Mouse (Mus musculus) ES-CJ7 (cell line): ENCODE results near the gene Abcc4.

Source experiments
- DNase-seq: peaks from one replicate; pipeline ENCODE4 v3.0.0; 2011; ENCODE audit warnings: low read depth, low spot score

Abcc4 gene

GRCm38 (mm10) chr14:118506591-118507146 is 199.3 kb downstream of the Abcc4 start:
- no peak for DNase-seq

DNA sequence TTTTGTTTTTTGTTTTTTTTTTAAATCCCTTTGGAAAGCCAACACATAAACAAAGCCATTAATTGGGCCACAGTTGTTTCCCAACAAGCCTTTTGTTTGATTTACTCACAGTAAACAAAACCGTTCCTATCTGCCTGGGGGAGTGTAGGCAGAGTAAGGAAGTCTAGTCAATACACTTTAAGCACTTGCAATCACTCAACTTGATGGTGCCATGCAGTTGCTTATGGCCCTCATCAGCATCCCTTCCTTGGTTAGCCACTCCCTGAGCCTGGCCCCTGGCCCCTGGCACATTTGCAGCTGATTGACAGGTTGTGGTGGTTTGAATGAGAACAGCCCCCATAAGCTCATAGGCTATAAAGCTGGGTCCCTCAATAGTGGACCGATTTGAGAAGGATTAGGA is 209.3 kb downstream of the Abcc4 start:
- DNase-seq: peak; percentile 30

- DNase-seq: no peak
Observed at GRCm38 (mm10) chr14:118495458-118495857, 210.6 kb downstream of the Abcc4 start.

DNA sequence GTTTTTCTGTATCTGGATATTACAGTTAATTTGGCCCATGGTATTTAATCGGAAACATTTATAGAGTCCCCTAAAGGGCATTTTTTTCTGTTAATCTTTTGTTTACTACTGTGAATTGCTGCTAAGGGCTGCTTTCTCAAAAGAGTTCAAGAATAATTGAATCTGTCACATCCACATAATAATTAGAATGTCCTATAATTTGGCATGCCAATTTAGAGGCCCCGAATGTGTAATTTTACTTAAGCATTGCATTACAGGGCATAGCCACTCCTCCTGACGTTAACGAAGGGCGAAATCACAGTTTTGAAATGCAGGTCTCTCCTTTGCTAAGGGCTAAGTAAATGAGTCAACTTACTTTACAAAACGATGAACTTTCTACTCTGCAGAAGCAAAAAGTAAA is 214.3 kb downstream of the Abcc4 start:
- no peak for DNase-seq

DNA sequence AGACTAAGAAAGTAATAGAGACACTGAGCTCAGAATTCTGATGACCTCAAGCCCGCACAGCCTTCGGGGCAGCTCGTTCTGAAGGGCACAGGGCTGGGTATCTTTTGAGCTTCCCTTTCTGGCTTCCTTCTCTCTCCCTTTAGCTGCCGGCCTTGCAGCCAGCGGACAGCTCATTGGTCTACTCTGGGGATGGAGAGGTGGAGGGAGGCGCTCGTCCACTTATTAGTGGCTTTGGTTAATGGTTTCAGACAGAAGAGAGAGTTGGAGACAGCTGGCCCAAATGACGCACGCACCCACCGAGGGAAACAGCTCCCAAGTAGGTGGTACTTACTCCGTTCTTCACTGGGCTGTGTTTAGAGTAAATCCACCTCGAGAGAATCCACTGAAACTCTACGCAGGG is 214.7 kb downstream of the Abcc4 start:
- no peak for DNase-seq

DNA sequence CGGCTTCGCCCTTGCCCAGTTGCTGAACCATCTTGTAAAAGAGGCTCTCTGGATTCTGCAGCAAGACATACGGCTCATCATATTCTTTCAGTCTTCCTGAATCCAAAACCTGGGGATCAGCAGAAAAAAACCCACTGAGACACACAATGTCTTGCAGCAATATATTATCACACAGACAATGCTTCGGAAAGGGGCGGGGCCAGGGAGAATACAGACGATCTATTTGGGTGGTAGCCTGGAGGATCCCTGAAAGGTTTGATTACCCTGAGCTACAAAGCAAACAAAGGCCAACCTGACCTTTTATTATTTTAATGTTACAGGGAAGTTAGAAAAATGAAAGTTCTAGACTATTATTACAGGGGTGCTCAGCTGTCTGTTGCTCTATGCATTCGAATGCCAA is 215.5 kb downstream of the Abcc4 start:
- DNase-seq: no peak

- no peak for DNase-seq
Observed at GRCm38 (mm10) chr14:118486349-118486748, 219.7 kb downstream of the Abcc4 start.

- DNase-seq: peak; percentile 36
Observed at GRCm38 (mm10) chr14:118485646-118486045, 220.4 kb downstream of the Abcc4 start.

DNA sequence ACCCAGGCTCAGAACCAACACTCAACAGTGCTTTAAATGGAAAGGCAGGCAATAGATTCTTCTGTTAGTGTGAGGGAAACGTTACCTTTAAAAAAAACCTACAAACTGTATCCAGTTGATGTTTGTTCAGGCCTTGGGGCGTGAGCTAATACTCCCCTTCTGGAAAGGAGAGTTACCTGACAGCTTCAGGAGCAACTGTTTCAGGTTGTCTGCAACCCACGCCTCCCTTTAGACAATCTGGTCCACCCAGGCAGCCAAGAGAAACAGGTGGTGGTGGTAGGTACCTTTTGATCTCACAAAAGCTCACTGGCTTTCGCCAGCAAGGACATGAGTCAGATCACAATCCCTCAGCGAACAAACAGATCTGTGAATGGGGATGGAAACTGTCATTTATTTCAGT is 223.7 kb downstream of the Abcc4 start:
- no peak for DNase-seq

- no peak for DNase-seq
Observed at GRCm38 (mm10) chr14:118481779-118482178, 224.2 kb downstream of the Abcc4 start.

DNA sequence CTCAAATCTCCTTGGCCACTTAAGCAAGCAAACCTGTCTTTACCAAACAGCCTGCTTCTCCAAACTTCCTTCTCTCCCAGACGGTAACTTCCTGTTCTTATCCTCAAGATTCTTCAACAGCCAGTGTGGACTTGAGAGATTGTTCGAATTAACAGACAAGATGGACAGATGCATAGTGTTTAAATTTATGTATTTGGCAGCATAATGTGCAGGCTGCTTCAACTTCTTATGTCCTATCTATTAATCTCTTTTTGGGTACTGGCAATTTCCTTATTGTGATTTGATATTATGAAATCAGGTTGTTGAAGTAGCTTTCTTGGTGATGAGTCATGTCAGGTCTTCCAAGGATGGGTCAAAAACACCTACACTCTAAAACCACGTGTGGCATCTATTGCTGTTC is 229.7 kb downstream of the Abcc4 start:
- no peak for DNase-seq

GRCm38 (mm10) chr14:118475100-118475454 is 230.9 kb downstream of the Abcc4 start:
- no peak for DNase-seq

- peak; percentile 78 for DNase-seq
Observed at GRCm38 (mm10) chr14:118474226-118475099, 231.6 kb downstream of the Abcc4 start.

DNA sequence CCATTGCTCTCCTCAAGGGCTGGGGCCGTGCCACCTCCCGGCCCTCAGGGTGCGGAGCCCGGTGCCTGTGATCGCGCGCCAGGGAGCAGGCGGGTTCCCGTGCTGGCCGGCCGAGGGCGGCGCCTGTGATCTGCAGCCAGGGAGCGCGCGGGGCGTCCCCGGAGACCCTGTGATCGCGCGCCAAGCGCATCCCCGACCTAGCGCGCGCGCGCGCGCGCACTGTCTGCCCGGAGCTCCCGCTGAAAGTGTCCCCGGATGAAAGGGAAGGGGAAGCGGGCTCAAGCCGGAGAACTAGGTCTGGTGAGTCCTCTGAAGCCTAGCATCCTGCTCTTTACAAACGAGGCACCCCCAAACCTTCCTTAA is 232.2 kb downstream of the Abcc4 start:
- peak; percentile 71 for DNase-seq

GRCm38 (mm10) chr14:118473188-118473830 is 232.7 kb downstream of the Abcc4 start:
- peak; percentile 20 for DNase-seq

DNA sequence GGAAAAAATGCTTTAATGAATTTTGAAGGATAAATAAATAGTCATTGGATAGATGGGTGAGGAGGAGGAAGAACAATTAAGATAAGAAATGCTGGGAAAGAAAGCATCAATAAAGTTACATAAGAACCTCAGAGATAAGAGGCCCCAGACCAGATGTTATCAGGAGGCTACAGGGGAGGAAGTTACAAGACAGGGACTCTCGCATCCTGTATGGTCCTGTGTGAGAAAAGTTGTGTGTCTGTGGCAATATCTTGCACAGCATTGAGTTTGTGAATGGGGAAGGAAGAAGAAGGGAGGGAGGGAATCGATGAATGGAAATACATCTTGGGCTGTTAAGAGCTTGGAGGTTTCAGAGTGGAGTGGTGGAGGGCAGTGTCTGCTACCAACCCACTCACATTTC is 240.7 kb downstream of the Abcc4 start:
- no peak for DNase-seq

DNA sequence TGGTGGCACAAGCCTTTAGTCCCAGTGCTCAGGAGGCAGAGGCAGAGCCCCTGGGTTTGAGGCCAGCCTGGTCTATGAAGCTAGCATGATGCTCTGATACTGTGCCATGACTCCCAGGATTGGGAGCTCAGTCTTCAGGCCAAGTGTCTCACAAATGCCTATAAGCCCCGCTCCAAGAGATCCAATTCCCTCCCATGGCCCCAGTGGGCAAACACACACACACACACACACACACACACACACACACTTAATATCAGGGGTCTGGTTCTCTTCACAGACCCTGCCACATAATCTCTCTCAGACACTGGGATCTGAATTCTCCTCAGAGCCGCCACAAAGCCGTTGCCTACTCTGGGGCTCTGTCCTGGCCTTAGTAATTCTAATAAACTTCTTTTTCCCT is 241.6 kb downstream of the Abcc4 start:
- no peak for DNase-seq

DNA sequence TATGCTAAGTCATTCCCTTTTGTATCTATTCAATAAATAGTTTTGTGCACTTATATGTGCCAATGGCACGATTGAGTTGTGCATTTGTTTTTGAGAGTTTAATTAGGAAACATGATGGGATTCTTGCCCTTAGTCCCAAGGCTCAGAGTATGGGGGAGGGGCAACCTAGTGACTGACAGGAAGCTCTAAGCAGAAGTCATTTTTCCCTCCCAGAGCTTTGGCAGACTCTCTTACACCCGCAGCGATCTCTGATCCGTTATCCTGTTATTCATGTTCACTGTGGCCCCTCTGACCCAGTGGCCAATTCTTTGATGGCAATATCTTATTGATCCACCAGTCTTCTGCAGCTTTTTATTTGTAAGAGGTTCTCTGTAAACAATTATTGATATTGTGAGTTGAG is 253.4 kb downstream of the Abcc4 start:
- no peak for DNase-seq

GRCm38 (mm10) chr14:118440155-118440554 is 265.9 kb downstream of the Abcc4 start:
- DNase-seq: no peak

DNA sequence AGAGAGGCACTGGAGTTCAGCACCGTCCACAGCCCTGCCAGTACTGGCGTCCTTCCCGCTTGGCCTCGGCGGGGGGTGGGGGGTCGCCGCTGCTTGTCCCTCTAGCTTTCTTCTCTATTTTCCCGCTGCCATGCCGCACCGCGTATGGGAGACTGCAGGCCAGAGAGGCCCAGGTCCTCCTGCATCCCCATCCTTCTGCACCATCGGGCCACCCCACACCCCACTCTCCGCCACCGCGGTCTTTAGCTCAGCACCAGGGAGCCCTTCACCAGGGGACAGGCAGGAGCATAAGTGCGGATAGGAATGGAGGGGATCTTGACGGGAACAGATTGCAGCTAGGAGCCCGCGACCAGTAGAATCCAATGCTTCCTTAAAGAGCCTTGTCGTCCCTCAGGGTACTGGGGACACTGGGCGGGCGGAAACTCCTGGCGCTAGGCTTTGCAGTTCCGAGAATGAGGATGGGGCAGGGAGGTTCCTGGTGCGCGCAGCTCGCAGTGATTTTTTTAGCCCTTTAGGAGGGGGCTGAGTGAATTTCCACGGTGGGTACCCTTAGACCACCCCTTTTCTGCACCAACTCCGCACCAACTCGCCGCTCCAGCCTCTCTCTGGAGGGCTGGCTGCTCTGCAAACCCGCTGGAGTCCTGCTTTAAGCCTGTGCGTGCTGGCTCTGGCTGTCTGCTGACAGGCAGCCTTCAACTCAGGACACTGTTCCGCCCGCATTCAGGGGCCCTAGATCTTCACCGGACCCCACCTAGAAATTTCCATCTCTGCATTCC is 268.7 kb downstream of the Abcc4 start:
- peak; percentile 51 for DNase-seq

DNA sequence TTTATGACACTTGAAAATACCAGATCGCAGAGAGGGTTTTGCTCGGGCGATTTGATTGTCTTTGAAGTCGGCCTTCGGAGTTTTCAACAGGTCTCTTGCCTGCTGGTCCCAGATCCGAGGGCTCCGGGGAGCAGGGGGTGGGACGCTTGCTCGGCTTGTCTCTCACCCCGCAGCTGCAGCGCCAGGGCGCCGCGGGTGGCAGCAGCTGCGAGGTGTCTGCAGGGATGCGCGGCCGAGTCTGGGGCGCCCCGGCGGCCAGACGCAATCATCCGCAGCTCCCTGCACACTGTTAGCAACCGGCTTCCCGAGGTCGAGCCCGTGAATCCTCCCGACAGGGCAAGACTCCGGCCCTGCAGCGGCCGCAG is 269.2 kb downstream of the Abcc4 start:
- DNase-seq: peak; percentile 46

DNA sequence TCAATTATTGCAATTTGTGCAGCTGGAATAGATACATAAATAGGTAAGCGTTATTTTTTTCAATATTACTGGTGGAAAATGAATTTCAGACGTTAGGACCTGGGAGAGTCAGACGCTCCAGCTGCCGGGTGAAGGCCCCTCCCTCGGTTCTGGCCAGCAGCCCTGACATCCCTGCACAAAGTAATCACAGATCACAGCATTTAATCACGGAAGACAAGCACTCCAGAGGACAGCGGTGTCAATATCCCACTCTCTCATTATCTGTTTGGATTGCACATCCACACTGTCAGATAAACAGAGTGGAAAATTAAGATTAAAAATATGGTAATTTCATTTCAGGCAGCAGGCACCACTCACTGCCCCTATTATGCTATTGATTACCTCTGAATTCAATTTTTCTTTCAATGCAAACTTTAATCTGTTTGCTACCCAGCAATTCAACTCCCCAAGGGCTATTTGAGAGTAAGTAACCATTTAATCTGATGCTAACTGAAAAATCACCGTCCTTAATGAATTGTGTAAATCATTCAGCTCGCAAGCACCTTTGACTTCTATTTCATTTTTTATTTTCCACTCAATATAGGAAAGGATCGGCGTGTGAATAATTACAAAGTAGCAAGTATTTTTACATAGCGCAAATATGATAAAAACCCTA is 270.2 kb downstream of the Abcc4 start:
- no peak for DNase-seq
